In genomic region chr13:109348316-109348715, GRCm38 (mm10) we compare ENCODE assay signal across 15 mouse cellular contexts.
"Had no signal": no experiment of that assay in that cellular context is flagged by ENCODE, and none has a peak within 500 bp of the region (broad histone marks: within the 10 kb centered on the region; RNA-seq: fewer than 3 reads in every experiment).

No protein-coding gene starts in this region.

- ATAC-seq: liver, postnatal 0 days had no signal

- H3K4me1 ChIP-seq: limb, embryonic 12.5 days; liver, embryonic 13.5 days; lung, embryonic 15.5 days; megakaryocyte, embryonic 14.5 days had no signal

- H3K27ac ChIP-seq: kidney, postnatal 0 days; layer of hippocampus, adult 2 months; limb, embryonic 12.5 days; liver, embryonic 13.5 days; lung, embryonic 15.5 days; macrophage; midbrain, embryonic 15.5 days; neural tube, embryonic 12.5 days had no signal

- H3K4me3 ChIP-seq: limb, embryonic 12.5 days; liver, embryonic 13.5 days; lung, embryonic 15.5 days; megakaryocyte, embryonic 14.5 days; midbrain, embryonic 15.5 days; neural tube, embryonic 12.5 days had no signal

- H3K9me3 ChIP-seq: limb, embryonic 12.5 days; liver, embryonic 13.5 days; lung, embryonic 15.5 days; megakaryocyte, embryonic 14.5 days; midbrain, embryonic 15.5 days; neural tube, embryonic 12.5 days had no signal

- DNase-seq: kidney, postnatal 4 days; liver; liver, embryonic 13.5 days; liver, postnatal 0 days; lung, postnatal 14 days; thymus, postnatal 36 days had no signal

- H3K9ac ChIP-seq: limb, embryonic 12.5 days; liver, embryonic 13.5 days; liver, postnatal 0 days; lung, embryonic 15.5 days; midbrain, embryonic 15.5 days; neural tube, embryonic 12.5 days had no signal

- H3K27me3 ChIP-seq: limb, embryonic 12.5 days; liver, embryonic 13.5 days; lung, embryonic 15.5 days; megakaryocyte, embryonic 14.5 days; midbrain, embryonic 15.5 days; neural tube, embryonic 12.5 days had no signal

- H3K36me3 ChIP-seq: limb, embryonic 12.5 days; liver, embryonic 13.5 days; lung, embryonic 15.5 days; midbrain, embryonic 15.5 days; neural tube, embryonic 12.5 days had no signal

- H3K4me2 ChIP-seq: limb, embryonic 12.5 days; liver, embryonic 13.5 days; lung, embryonic 15.5 days; midbrain, embryonic 11.5 days; midbrain, embryonic 15.5 days; neural tube, embryonic 12.5 days had no signal
